8 mouse cellular contexts compared by ENCODE assay signal in genomic region chr5:65764786-65765634, GRCm38 (mm10). TPM values are rescaled to one million over a fixed set of nuclear protein-coding genes. Genes with fewer than 3 reads are reported as not detected.
A peak's percentile ranks its signal among the peaks of the same experiment; 100 is the strongest.
DNase-seq lines count a peak whose midpoint lies in the region; ATAC-seq and TF ChIP-seq lines count a peak whose summit lies in the region.

No protein-coding gene starts in this region.

- TF ChIP-seq POLR2A in myocyte (IDR thresholded peaks at IDR 0.05; ENCODE audit: insufficient read length, low read depth): peak; percentile 54

- WGBS in heart, embryonic 12.5 days: 5% methylated on average over 36 of the region's 36 CpGs
- WGBS in kidney, embryonic 16.5 days: 4% methylated on average over 36 of the region's 36 CpGs
- WGBS in liver, embryonic 11.5 days: 6% methylated on average over 36 of the region's 36 CpGs

- no peaks in the 10 kb centered on the region for H3K36me3 ChIP-seq in heart, embryonic 12.5 days
- no peaks in the 10 kb centered on the region for H3K36me3 ChIP-seq in kidney, embryonic 16.5 days (ENCODE audit: insufficient read depth, low read length)
- H3K36me3 ChIP-seq in liver, embryonic 11.5 days (ENCODE audit: control insufficient read depth, insufficient read depth, low read length): no peaks in the 10 kb centered on the region
- no peaks in the 10 kb centered on the region for H3K36me3 ChIP-seq in myocyte (ENCODE audit: control insufficient read depth, insufficient read depth)

- peak overlapping the region; percentile 73 for H3K4me3 ChIP-seq in heart, embryonic 12.5 days
- peak overlapping the region; percentile 71 for H3K4me3 ChIP-seq in kidney, embryonic 16.5 days (ENCODE audit: low read length)
- peak overlapping the region; percentile 93 for H3K4me3 ChIP-seq in liver, embryonic 11.5 days (ENCODE audit: low read depth, low read length)
- peak overlapping the region; percentile 47 for H3K4me3 ChIP-seq in myocyte

- peak; percentile 78 for DNase-seq in c-Kit-negative CD71-positive TER-119-positive erythroid progenitor cells, embryonic 14.5 days (ENCODE audit: low read depth, low spot score)
- DNase-seq in fat pad, adult 2 months (ENCODE audit: extremely low read depth, low read depth, low spot score): peak; percentile 94
- peak; percentile 85 for DNase-seq in liver, embryonic 11.5 days (ENCODE audit: low spot score)
- DNase-seq in spleen, postnatal 4 days (ENCODE audit: low spot score in 2 of 2): peak; percentile 87 to 88

- peak overlapping the region; percentile 98 for H3ac ChIP-seq in myocyte (ENCODE audit: control insufficient read depth, insufficient read length)

- H3K9ac ChIP-seq in heart, embryonic 12.5 days: peak overlapping the region; percentile 97
- H3K9ac ChIP-seq in kidney, embryonic 16.5 days (replicated peaks; ENCODE audit: low read length): peak overlapping the region; percentile 97
- H3K9ac ChIP-seq in liver, embryonic 11.5 days (ENCODE audit: low read depth, low read length): peak overlapping the region; percentile 89

- H3K27me3 ChIP-seq in heart, embryonic 12.5 days (replicated peaks): no peaks in the 10 kb centered on the region
- H3K27me3 ChIP-seq in kidney, embryonic 16.5 days (ENCODE audit: insufficient read depth, low read length): no peaks in the 10 kb centered on the region
- no peaks in the 10 kb centered on the region for H3K27me3 ChIP-seq in liver, embryonic 11.5 days (replicated peaks; ENCODE audit: control insufficient read depth, insufficient read depth, low read length)
- no peaks in the 10 kb centered on the region for H3K27me3 ChIP-seq in myocyte (ENCODE audit: control insufficient read depth, insufficient read depth, insufficient read length)

- ATAC-seq in CD4-positive, CD25-positive, alpha-beta regulatory T cell, adult 4 months: peak; percentile 95
- peak; percentile 90 for ATAC-seq in heart, embryonic 12.5 days (ENCODE audit: insufficient number of reproducible peaks, low FRiP score)
- peak; percentile 95 for ATAC-seq in kidney, embryonic 16.5 days (ENCODE audit: low FRiP score, low TSS enrichment)
- ATAC-seq in liver, embryonic 11.5 days (replicated peaks; ENCODE audit: low FRiP score): peak; percentile 86

- H3K27ac ChIP-seq in heart, embryonic 12.5 days (ENCODE audit: poor library complexity, severe bottlenecking): peak overlapping the region; percentile 99
- H3K27ac ChIP-seq in kidney, embryonic 16.5 days (ENCODE audit: low read length): peak overlapping the region; percentile 100
- peak overlapping the region; percentile 95 for H3K27ac ChIP-seq in liver, embryonic 11.5 days (ENCODE audit: low read depth, low read length)

- H3K9me3 ChIP-seq in heart, embryonic 12.5 days (replicated peaks): no peaks in the 10 kb centered on the region
- no peaks in the 10 kb centered on the region for H3K9me3 ChIP-seq in kidney, embryonic 16.5 days (ENCODE audit: low read length)
- H3K9me3 ChIP-seq in liver, embryonic 11.5 days (ENCODE audit: control insufficient read depth, low read length): no peaks in the 10 kb centered on the region

- H3K4me2 ChIP-seq in heart, embryonic 12.5 days: peak overlapping the region; percentile 81
- H3K4me2 ChIP-seq in kidney, embryonic 16.5 days (replicated peaks; ENCODE audit: low read depth, low read length): peak overlapping the region; percentile 62
- H3K4me2 ChIP-seq in liver, embryonic 11.5 days: peak overlapping the region; percentile 88
- H3K4me2 ChIP-seq in myocyte (ENCODE audit: low read depth): peak overlapping the region; percentile 80

- no peaks in the 10 kb centered on the region for H3K79me2 ChIP-seq in myocyte (ENCODE audit: control insufficient read depth, insufficient read depth)

- H3K4me1 ChIP-seq in heart, embryonic 12.5 days (replicated peaks): peaks cover 25% of the 10 kb centered on the region
- peaks cover 11% of the 10 kb centered on the region for H3K4me1 ChIP-seq in kidney, embryonic 16.5 days (ENCODE audit: insufficient read depth, low read length)
- H3K4me1 ChIP-seq in liver, embryonic 11.5 days (replicated peaks; ENCODE audit: control insufficient read depth, insufficient read depth, low read length): peaks cover 15% of the 10 kb centered on the region

TF ChIP-seq in myocyte, 11 proteins besides CTCF, POLR2A, EP300 and RAD21:
- no peak for TF ChIP-seq REST (IDR thresholded peaks at IDR 0.05; ENCODE audit: insufficient read depth, insufficient read length)
- no peak for TF ChIP-seq TCF3 (IDR thresholded peaks at IDR 0.05; ENCODE audit: insufficient read length, low read depth)
- no peak for TF ChIP-seq MYOD1 (IDR thresholded peaks at IDR 0.05; ENCODE audit: control insufficient read depth in 1 of 3, insufficient read length in 2 of 3, low read depth in 2 of 3)
- TF ChIP-seq USF1 (IDR thresholded peaks at IDR 0.05; ENCODE audit: low read depth): no peak
- no peak for TF ChIP-seq MYOG (IDR thresholded peaks at IDR 0.05; ENCODE audit: control insufficient read depth in 1 of 3, insufficient read depth in 1 of 3, insufficient read length in 2 of 3, low read depth in 2 of 3)
- TF ChIP-seq MAX (IDR thresholded peaks at IDR 0.05; ENCODE audit: low read depth): no peak
- TF ChIP-seq TCF12 (IDR thresholded peaks at IDR 0.05; ENCODE audit: insufficient read depth, poor library complexity, severe bottlenecking): no peak
- TF ChIP-seq E2F4 (IDR thresholded peaks at IDR 0.05; ENCODE audit: insufficient read depth): no peak
- TF ChIP-seq CEBPB (IDR thresholded peaks at IDR 0.05; ENCODE audit: insufficient read depth, poor library complexity, severe bottlenecking): no peak
- TF ChIP-seq POLR2AphosphoS2 (IDR thresholded peaks at IDR 0.05; ENCODE audit: insufficient read length, low read depth): no peak
- TF ChIP-seq SRF (IDR thresholded peaks at IDR 0.05; ENCODE audit: control insufficient read depth, insufficient read length, low read depth): no peak

RNA-seq across cellular contexts. Expression of gene N4bp2, which starts 1.7 kb away (rescaled TPM):
- 10 to 100 TPM; 11.7 to 13.3 TPM for polyA plus RNA-seq in CD4-positive, CD25-positive, alpha-beta regulatory T cell, adult 4 months (2017; shearing (Covaris generic))
- 31.9 and 32.9 TPM in 2 replicates for polyA plus RNA-seq in heart, embryonic 12.5 days (2016; fragmentation: Nextera tagmentation; extraction: Ambion mirVana)
- polyA plus RNA-seq in kidney, embryonic 16.5 days (2015; fragmentation: Nextera tagmentation; extraction: Ambion mirVana): 18.8 and 24.3 TPM in 2 replicates
- 28.2 and 31.6 TPM in 2 replicates for polyA plus RNA-seq in liver, embryonic 11.5 days (2014; fragmentation: Nextera tagmentation; extraction: Ambion mirVana)
- polyA plus RNA-seq in myocyte (2012; fragmentation: generic; extraction: Trizol): 1.9 TPM

Comparison
In these comparisons a context has a peak if more than half of its experiments do, and no peak if none do; other contexts are left out.
1. Peak in every context shown above with its lines: DNase-seq, ATAC-seq, H3K4me3 ChIP-seq and H3K27ac ChIP-seq.